Mouse (Mus musculus) small intestine, adult 10 weeks (tissue): ENCODE results near the gene Lipf. TPM values are rescaled to one million over a fixed set of nuclear protein-coding genes. Genes with fewer than 3 reads are reported as not detected.

Source experiments
- polyA plus RNA-seq: library from polyadenylated mRNA; stranded (reverse); fragments of 350-450 nt; fragmentation: Illumina TruSeq; extraction: RNeasy Lipid Tissue Mini Kit (QIAGEN cat#74804); gene quantifications from one replicate; pipeline ENCODE4 v1.2.3, GENCODE M21; 2014; ENCODE audit warnings: low replicate concordance

The Lipf gene
- polyA plus RNA-seq: not detected

DNA sequence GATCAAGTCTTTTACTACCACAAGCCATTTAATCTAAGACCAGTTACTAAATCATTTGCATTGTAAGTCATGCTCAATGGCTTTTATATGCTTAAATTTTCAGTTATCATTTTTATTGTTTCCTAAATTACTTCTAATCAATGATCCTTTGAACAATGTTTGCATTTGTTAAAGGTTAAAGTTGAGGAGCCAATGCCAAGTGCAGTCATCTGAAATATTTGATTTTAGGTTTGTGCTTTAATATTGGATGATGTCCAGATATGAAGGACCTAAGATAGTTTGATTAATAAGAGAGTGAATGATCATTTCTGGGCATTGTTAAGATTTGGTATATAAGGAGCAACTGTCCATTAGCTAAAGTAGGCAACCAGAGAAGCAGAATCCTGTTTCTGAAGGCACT, at the start of gene Lipf:
Gene Lipf, plus strand, starts transcription at position 301 of the 400 bp plus-strand sequence.

GRCm38 (mm10) chr19:34008002-34008401, 47.0 kb downstream of the Lipf start, which contains the start of gene Lipk:
TSS of gene Lipk (plus strand) at chr19:34008290.

Other genes starting within 250 kb of the Lipf start
- gene Lipo2, start 209.8 kb upstream of the Lipf start, polyA plus RNA-seq: not detected
- gene Lipo3, start 199.2 kb upstream of the Lipf start, polyA plus RNA-seq: 50.6 TPM
- not detected for gene Lipo1, start 173.7 kb upstream of the Lipf start, polyA plus RNA-seq
- 0.33 TPM for gene Lipk, start 47.1 kb downstream of the Lipf start, polyA plus RNA-seq
- not detected for gene Lipn, start 106.2 kb downstream of the Lipf start, polyA plus RNA-seq
- gene Lipm, start 139.7 kb downstream of the Lipf start, polyA plus RNA-seq: not detected
- gene Ankrd22, start 204.9 kb downstream of the Lipf start, polyA plus RNA-seq: not detected
- 16.1 TPM for gene Stambpl1, start 231.0 kb downstream of the Lipf start, polyA plus RNA-seq